Mouse (Mus musculus) lung, embryonic 16.5 days (tissue): ENCODE measurements around the gene Mcf2l. TPM values are rescaled to one million over a fixed set of nuclear protein-coding genes. Genes with fewer than 3 reads are reported as not detected.

Experiments used
- ATAC-seq: fragments of 200-750 bp; cut with Nextera tagmentation; 2 replicates; pipeline ENCODE4 v1.8.0; 2017; ENCODE audit warnings: low read depth, mild to moderate bottlenecking, moderate library complexity
- H3K27ac ChIP-seq: fragments of 300-500 bp; sonication (generic); 2 replicates; pipeline ENCODE4 v1.5.1; 2014; ENCODE audit warnings: mild to moderate bottlenecking, control low read depth, low read length
- H3K27me3 ChIP-seq: fragments of 300-500 bp; sonication (generic); 2 replicates; pipeline ENCODE4 v1.6.1; 2014; ENCODE audit warnings: low read depth, low read length, mixed read lengths; ENCODE audit not compliant: control insufficient read depth, insufficient read depth
- H3K36me3 ChIP-seq: fragments of 300-500 bp; sonication (generic); 2 replicates; pipeline ENCODE4 v1.6.1; 2014; ENCODE audit warnings: low read length; ENCODE audit not compliant: control insufficient read depth, insufficient read depth
- H3K4me1 ChIP-seq: fragments of 300-500 bp; sonication (generic); replicated peaks from 2 replicates; pipeline ENCODE4 v1.6.1; 2014; ENCODE audit warnings: low read length, mixed read lengths; ENCODE audit not compliant: control insufficient read depth, insufficient read depth
- H3K4me2 ChIP-seq: fragments of 300-500 bp; sonication (generic); 2 replicates; pipeline ENCODE4 v1.6.1; 2014; ENCODE audit warnings: low read depth, low read length, control low read depth
- H3K4me3 ChIP-seq: fragments of 300-500 bp; sonication (generic); 2 replicates; pipeline ENCODE4 v1.5.1; 2014; ENCODE audit warnings: mild to moderate bottlenecking, low read length, control low read depth
- H3K9ac ChIP-seq: fragments of 300-500 bp; sonication (generic); 2 replicates; pipeline ENCODE4 v1.6.1; 2014; ENCODE audit warnings: low read length, control low read depth
- H3K9me3 ChIP-seq: fragments of 300-500 bp; sonication (generic); 2 replicates; pipeline ENCODE4 v1.6.1; 2016; ENCODE audit warnings: low read length; ENCODE audit not compliant: control insufficient read depth
- WGBS: fragments of 180-500 bp; shearing (Covaris S2); extraction: QIAGEN DNeasy Blood & Tissue Kit; methylation state at CpG from one replicate; pipeline ENCODE4 v1.1.7; 2014; 5-methylcytosine and 5-hydroxymethylcytosine counted together
- polyA plus RNA-seq: library from polyadenylated mRNA; unstranded; fragments of >200 nt; fragmentation: Nextera tagmentation; extraction: Ambion mirVana; gene quantifications from 2 replicates; pipeline ENCODE4 v1.2.1, GENCODE M21; 2015

The Mcf2l gene
- 16.0 and 16.1 TPM in 2 replicates for polyA plus RNA-seq

- no peaks in the 10 kb centered on the region for H3K36me3 ChIP-seq
- peak; percentile 84 for ATAC-seq
- H3K27ac ChIP-seq, result peak within 1 kb of the TSS; percentile 4; the same call in 1 of the 2 replicates
- H3K9ac ChIP-seq, result peak within 1 kb of the TSS; percentile 46
- 1% methylated on average over 25 of the region's 30 CpGs for WGBS
- peak within 1 kb of the TSS; percentile 55 for H3K4me3 ChIP-seq
- no peaks in the 10 kb centered on the region for H3K27me3 ChIP-seq
- H3K4me1 ChIP-seq, result peaks cover 9% of the 10 kb centered on the region
- no peaks in the 10 kb centered on the region for H3K9me3 ChIP-seq
- peak within 1 kb of the TSS; percentile 63 for H3K4me2 ChIP-seq
Measured at GRCm38 (mm10) chr8:12873357-12874046, at the start of gene Mcf2l. Gene Mcf2l (plus strand): TSS chr8:12873806.

GRCm38 (mm10) chr8:12824562-12824961 is 49.0 kb upstream of the Mcf2l start:
- Histone ChIP-seq H3K4me3 (no peak overlapping the region), H3K36me3 (peaks cover 24% of the 10 kb centered on the region), H3K9me3 (no peaks in the 10 kb centered on the region), H3K27ac (no peak overlapping the region; the same call in 1 of the 2 replicates), H3K27me3 (no peaks in the 10 kb centered on the region), H3K9ac (no peak overlapping the region), H3K4me2 (no peak overlapping the region), H3K4me1 (peaks cover 7% of the 10 kb centered on the region)
- whole genome bisulfite sequencing, result 60% methylated on average over 10 of the region's 10 CpGs
- ATAC-seq, result 0 out of 2 replicates have a peak, but pooled peaks have one; percentile 30

GRCm38 (mm10) chr8:12825236-12825635 is 48.4 kb upstream of the Mcf2l start:
- 30% methylated on average over 6 of the region's 6 CpGs for WGBS
- no peaks in the 10 kb centered on the region for H3K9me3 ChIP-seq
- H3K36me3 ChIP-seq, result peaks cover 24% of the 10 kb centered on the region
- H3K9ac ChIP-seq, result no peak overlapping the region
- H3K27me3 ChIP-seq, result no peaks in the 10 kb centered on the region
- peak overlapping the region; percentile 64 for H3K27ac ChIP-seq
- no peak overlapping the region for H3K4me3 ChIP-seq
- H3K4me1 ChIP-seq, result peaks cover 7% of the 10 kb centered on the region
- no peak overlapping the region for H3K4me2 ChIP-seq
- ATAC-seq, result no peak

- no peak overlapping the region for H3K4me3 ChIP-seq
- peak; percentile 73 for ATAC-seq
- no peak overlapping the region for H3K4me2 ChIP-seq
- H3K27ac ChIP-seq, result peak overlapping the region; percentile 64
- H3K4me1 ChIP-seq, result peaks cover 7% of the 10 kb centered on the region
- no peak overlapping the region for H3K9ac ChIP-seq
- no peaks in the 10 kb centered on the region for H3K27me3 ChIP-seq
- peaks cover 24% of the 10 kb centered on the region for H3K36me3 ChIP-seq
- no peaks in the 10 kb centered on the region for H3K9me3 ChIP-seq
- 49% methylated on average over 8 of the region's 8 CpGs for whole genome bisulfite sequencing
Measured at GRCm38 (mm10) chr8:12825686-12826237, 47.8 kb upstream of the Mcf2l start.

- H3K4me3 ChIP-seq, result no peak overlapping the region
- no peaks in the 10 kb centered on the region for H3K27me3 ChIP-seq
- no peaks in the 10 kb centered on the region for H3K9me3 ChIP-seq
- H3K9ac ChIP-seq, result no peak overlapping the region
- no peak for ATAC-seq
- peaks cover 27% of the 10 kb centered on the region for H3K36me3 ChIP-seq
- H3K4me1 ChIP-seq, result peaks cover 7% of the 10 kb centered on the region
- no peak overlapping the region for H3K4me2 ChIP-seq
- no peak overlapping the region for H3K27ac ChIP-seq
- 90% methylated on average over 9 of the region's 9 CpGs for WGBS
Measured at GRCm38 (mm10) chr8:12827124-12827523, 46.5 kb upstream of the Mcf2l start.

- H3K4me2 ChIP-seq, result no peak overlapping the region
- peaks cover 19% of the 10 kb centered on the region for H3K36me3 ChIP-seq
Measured at GRCm38 (mm10) chr8:12828298-12828697, 45.3 kb upstream of the Mcf2l start.

GRCm38 (mm10) chr8:12829381-12829780 is 44.2 kb upstream of the Mcf2l start:
- no peak overlapping the region for H3K27ac ChIP-seq
- H3K36me3 ChIP-seq, result peaks cover 16% of the 10 kb centered on the region
- H3K4me3 ChIP-seq, result no peak overlapping the region
- no peaks in the 10 kb centered on the region for H3K27me3 ChIP-seq
- H3K9me3 ChIP-seq, result no peaks in the 10 kb centered on the region
- ATAC-seq, result no peak
- H3K4me2 ChIP-seq, result no peak overlapping the region
- 65% methylated on average over 1 of the region's 1 CpGs for WGBS
- no peak overlapping the region for H3K9ac ChIP-seq
- peaks cover 7% of the 10 kb centered on the region for H3K4me1 ChIP-seq

More at GRCm38 (mm10) chr8:12828298-12828697, 45.3 kb upstream of the Mcf2l start:
- Histone ChIP-seq H3K9ac (no peak overlapping the region), H3K4me3 (no peak overlapping the region), H3K9me3 (no peaks in the 10 kb centered on the region), H3K4me1 (peaks cover 7% of the 10 kb centered on the region), H3K27ac (no peak overlapping the region), H3K27me3 (no peaks in the 10 kb centered on the region)
- no peak for ATAC-seq
- 70% methylated on average over 6 of the region's 6 CpGs for whole genome bisulfite sequencing

- H3K27me3 ChIP-seq, result no peaks in the 10 kb centered on the region
- H3K9ac ChIP-seq, result no peak overlapping the region
- no peak overlapping the region for H3K4me2 ChIP-seq
- ATAC-seq, result no peak
- H3K4me1 ChIP-seq, result no peaks in the 10 kb centered on the region
- peaks cover 22% of the 10 kb centered on the region for H3K36me3 ChIP-seq
- no peak overlapping the region for H3K4me3 ChIP-seq
- WGBS, result 82% methylated on average over 7 of the region's 7 CpGs
- no peaks in the 10 kb centered on the region for H3K9me3 ChIP-seq
- no peak overlapping the region for H3K27ac ChIP-seq
Measured at GRCm38 (mm10) chr8:12831659-12832589, 41.7 kb upstream of the Mcf2l start.

- H3K4me1 ChIP-seq, result no peaks in the 10 kb centered on the region
- H3K9ac ChIP-seq, result no peak overlapping the region
- 84% methylated on average over 5 of the region's 5 CpGs for WGBS
- H3K27me3 ChIP-seq, result no peaks in the 10 kb centered on the region
- H3K4me3 ChIP-seq, result no peak overlapping the region
- ATAC-seq, result no peak
- no peak overlapping the region for H3K4me2 ChIP-seq
- no peak overlapping the region for H3K27ac ChIP-seq
- peaks cover 3% of the 10 kb centered on the region; the same call in 1 of the 2 replicates for H3K9me3 ChIP-seq
- H3K36me3 ChIP-seq, result peaks cover 30% of the 10 kb centered on the region
Measured at GRCm38 (mm10) chr8:12833616-12834015, 40.0 kb upstream of the Mcf2l start.
